Mouse (Mus musculus) olfactory bulb, adult 2 months (tissue): Measurements from ENCODE around the gene Olfr763. TPM values are rescaled to one million over a fixed set of nuclear protein-coding genes. Genes with fewer than 3 reads are reported as not detected.
"Not testable (repeated sequence)": the region's sequence is repeated elsewhere in the genome, so short reads cannot be mapped to it uniquely, and the experiment has no call there.

Source experiments
- H3K27ac ChIP-seq: fragments of 200-500 bp; 2 replicates; pipeline ENCODE4 v1.5.1; 2012; ENCODE audit warnings: low read depth, low read length; ENCODE audit not compliant: insufficient read depth
- H3K4me1 ChIP-seq: fragments of 200-500 bp; 2 replicates; pipeline ENCODE4 v1.6.1; 2012; ENCODE audit warnings: low read length; ENCODE audit not compliant: control insufficient read depth, insufficient read depth
- H3K4me3 ChIP-seq: fragments of 200-500 bp; 2 replicates; pipeline ENCODE4 v1.5.1; 2012; ENCODE audit warnings: mild to moderate bottlenecking, low read depth, low read length, moderate library complexity; ENCODE audit not compliant: insufficient read depth
- CTCF ChIP-seq: fragments of 200-500 bp; IDR thresholded peaks from 2 replicates; pipeline ENCODE4 v1.5.1; 2012; ENCODE audit warnings: low read depth, mild to moderate bottlenecking, low read length, moderate library complexity; ENCODE audit not compliant: insufficient read depth
- POLR2A ChIP-seq: fragments of 200-500 bp; IDR thresholded peaks from 2 replicates; pipeline ENCODE4 v1.6.1; 2012; ENCODE audit warnings: mild to moderate bottlenecking, low read depth, low read length, moderate library complexity; ENCODE audit not compliant: insufficient read depth
- WGBS: fragments of 180-500 bp; shearing (Covaris S2); methylation state at CpG from one replicate; pipeline ENCODE4 v1.1.7; 2018; 5-methylcytosine and 5-hydroxymethylcytosine counted together
- polyA plus RNA-seq: library from polyadenylated mRNA; stranded (reverse); fragments of >200 nt; gene quantifications from 2 replicates; pipeline ENCODE4 v1.2.4, GENCODE M21; 2012; ENCODE audit warnings: low replicate concordance; ENCODE audit not compliant: missing spikeins, insufficient read depth, insufficient read length

Olfr763 gene
- polyA plus RNA-seq, 1 experiment = not detected

DNA sequence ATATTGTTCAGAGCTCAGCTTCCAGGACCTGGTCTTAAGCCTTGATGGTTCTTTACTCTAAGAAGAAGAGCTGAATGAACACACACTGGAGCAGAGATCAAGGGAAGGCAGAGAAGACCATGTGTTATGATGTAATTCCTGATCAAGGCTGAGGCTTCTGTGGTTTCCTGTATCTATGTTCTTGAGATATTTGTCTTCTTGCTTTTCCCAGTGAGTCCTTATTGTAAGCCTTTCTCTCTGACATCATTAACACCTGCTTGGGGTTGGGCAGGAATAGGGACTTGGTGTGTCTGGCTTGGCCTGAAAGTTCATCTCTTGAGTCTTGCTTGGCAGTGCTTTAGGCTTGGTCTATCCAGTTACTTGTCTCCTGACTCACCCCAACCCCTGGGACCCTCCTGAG lies 19.6 kb upstream of the Olfr763 start:
- H3K27ac ChIP-seq = no peak overlapping the region
- H3K4me1 ChIP-seq = no peaks in the 10 kb centered on the region
- H3K4me3 ChIP-seq = no peak overlapping the region
- TF ChIP-seq POLR2A (no peak), CTCF (no peak)

DNA sequence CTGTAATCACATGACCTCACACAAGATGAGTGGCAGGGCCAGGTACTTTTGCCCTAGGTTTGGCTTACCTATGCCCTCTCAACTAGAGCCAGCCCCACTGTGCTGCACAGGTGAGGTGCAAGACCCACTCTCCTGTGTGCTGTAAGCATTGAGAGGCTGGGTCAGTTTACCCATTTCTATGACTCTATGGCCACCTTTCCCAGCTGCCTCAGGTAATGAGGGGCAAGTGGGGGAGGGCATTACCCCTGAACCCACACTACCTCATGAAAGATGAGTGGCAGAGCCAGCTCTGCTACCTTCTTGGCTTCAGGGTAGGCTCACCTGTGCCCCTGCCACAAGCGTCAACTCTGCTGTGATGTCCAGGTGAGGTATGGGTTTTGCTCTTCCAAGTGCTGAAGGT lies 14.8 kb upstream of the Olfr763 start:
- H3K4me3 ChIP-seq = no peak overlapping the region
- no peaks in the 10 kb centered on the region for H3K4me1 ChIP-seq
- no peak overlapping the region for H3K27ac ChIP-seq
- 97% methylated on average over 1 of the region's 1 CpGs for WGBS
- TF ChIP-seq POLR2A = no peak
- TF ChIP-seq CTCF = no peak

DNA sequence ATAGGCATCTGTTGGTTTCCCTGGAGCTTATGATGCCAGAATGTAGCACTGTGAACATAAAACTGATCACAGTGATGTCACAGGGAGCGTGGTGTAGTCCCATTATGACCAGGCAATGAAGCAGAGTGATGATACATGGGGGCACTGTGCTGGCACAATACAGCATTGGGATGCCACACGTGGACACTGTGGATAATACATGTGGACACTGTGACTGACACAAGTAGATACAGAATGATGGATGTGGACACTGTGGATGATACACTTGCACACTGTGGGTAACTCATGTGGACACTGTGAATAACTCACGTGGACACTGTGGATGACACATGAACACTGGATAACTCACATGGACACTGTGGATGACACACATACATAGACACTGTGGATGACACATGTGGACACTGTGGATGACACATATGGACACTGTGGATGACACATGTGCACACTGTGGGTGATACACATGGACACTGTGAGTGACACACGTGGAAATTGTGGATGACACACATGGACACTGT lies 14.0 kb upstream of the Olfr763 start:
- WGBS = 70% methylated on average over 4 of the region's 4 CpGs
- TF ChIP-seq CTCF = no peak
- TF ChIP-seq POLR2A = no peak
- no peaks in the 10 kb centered on the region for H3K4me1 ChIP-seq

DNA sequence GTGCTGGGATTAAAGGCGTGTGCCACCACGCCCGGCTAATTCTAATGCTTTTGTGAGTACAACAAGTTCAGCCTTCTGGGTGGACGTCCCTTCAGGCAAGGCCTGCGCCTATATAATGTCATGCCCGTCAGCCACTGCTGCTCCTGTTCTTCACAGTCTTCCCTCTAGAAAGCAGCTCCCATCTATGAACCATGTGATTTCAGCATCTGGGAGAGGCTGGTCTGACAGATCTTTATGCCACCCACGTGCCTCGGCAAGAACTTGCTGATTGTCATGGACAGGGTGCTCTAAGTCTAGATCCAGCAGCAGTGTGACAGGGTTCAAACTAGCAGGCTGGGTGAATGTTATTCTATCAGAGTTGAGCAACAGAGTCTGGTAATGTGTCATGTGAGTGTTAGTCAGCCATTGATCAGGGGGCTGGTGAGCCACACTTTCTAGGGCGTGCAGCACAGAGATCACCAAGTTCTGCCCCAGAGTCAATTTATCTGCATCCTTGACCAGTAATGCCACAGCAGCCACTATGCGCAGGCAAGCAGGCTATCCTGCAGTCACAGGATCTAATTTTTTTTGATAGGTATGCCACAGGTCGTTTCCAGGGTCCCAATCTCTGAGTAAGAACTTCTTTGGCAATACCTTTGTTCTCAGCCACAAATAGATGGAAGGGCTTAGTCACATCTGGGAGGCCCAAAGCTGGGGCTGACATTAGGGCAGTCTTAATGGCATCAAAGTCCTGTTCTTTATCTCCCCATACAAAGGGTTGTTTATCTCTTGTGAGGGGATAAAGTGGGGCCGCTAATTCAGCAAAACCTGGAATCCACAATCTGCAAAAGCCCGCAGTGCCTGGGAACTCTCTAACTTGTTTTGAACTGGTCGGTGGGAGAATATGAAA lies 6.3 kb upstream of the Olfr763 start:
- 72% methylated on average over 14 of the region's 14 CpGs for WGBS
- H3K27ac ChIP-seq = no peak overlapping the region
- no peak overlapping the region for H3K4me3 ChIP-seq
- TF ChIP-seq CTCF = no peak
- TF ChIP-seq POLR2A = no peak
- H3K4me1 ChIP-seq = no peaks in the 10 kb centered on the region

More for the DNA sequence above, 14.0 kb upstream of the Olfr763 start:
- Histone ChIP-seq H3K27ac (no peak overlapping the region), H3K4me3 (no peak overlapping the region)

DNA sequence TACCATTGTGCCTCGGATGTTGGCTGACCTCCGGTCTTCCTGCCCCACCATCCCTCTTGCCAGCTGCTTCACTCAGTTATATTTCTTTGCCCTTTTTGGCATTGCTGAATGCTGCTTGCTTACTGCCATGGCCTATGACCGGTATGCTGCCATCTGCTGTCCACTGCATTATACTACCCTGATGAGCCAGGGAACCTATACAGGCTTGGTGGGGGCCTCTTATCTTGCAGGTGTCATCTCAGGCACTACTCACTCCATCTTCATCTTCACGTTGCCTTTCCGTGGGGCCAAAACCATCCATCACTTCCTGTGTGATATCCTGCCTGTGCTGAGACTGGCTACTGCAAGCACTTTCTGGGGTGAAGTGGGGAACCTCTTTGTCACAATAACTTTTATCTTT lies 920 bp downstream of the Olfr763 start:
- H3K4me3 ChIP-seq = not testable (repeated sequence)
- WGBS = 57% methylated on average over 2 of the region's 5 CpGs

DNA sequence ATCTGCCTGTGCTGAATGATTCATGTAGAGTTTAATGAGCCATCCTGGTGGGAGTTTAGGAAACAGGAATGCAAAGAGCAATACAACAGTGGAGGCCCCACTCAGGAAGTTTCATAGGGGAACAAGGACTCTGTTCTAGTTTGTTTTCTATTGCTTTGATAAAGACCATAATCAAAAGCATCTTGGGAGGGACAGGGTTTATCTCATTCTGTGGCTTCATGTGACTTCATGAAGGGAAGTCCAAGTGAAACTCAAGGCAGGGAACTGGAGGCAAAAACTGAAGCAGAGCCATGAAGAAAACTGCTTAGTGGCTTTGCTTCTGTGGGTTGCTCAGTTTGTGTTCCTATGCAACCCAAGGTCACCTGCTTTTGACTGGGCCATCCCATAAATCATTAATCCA lies 3.9 kb downstream of the Olfr763 start:
- no peak overlapping the region for H3K4me3 ChIP-seq
- no peak for TF ChIP-seq CTCF
- no peak for TF ChIP-seq POLR2A
- no peaks in the 10 kb centered on the region for H3K4me1 ChIP-seq

More for the DNA sequence above, 920 bp downstream of the Olfr763 start:
- H3K27ac ChIP-seq, H3K4me1 ChIP-seq: not testable (repeated sequence)

DNA sequence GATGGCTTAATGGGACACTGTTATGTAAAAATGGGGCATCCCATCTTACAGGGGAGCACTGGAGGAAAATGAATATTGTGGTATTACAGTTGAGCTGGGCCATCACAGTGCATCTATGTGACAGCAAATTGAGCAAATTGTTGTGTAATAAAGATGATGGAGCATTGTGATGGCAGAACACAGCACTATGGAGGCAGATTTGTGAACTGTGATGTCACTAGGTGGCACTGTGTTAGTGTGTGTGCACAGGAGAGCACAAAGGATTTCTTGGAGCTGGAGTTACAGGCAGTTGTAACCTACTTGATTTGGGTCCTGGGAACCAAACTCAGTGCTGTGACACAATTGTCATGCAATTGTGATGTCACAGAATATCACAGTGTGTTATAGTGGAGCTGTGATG lies 12.7 kb downstream of the Olfr763 start:
- TF ChIP-seq CTCF = no peak
- no peak for TF ChIP-seq POLR2A
- Histone ChIP-seq H3K4me3 (no peak overlapping the region), H3K27ac (no peak overlapping the region), H3K4me1 (no peaks in the 10 kb centered on the region)

More for the DNA sequence above, 3.9 kb downstream of the Olfr763 start:
- no peak overlapping the region for H3K27ac ChIP-seq

DNA sequence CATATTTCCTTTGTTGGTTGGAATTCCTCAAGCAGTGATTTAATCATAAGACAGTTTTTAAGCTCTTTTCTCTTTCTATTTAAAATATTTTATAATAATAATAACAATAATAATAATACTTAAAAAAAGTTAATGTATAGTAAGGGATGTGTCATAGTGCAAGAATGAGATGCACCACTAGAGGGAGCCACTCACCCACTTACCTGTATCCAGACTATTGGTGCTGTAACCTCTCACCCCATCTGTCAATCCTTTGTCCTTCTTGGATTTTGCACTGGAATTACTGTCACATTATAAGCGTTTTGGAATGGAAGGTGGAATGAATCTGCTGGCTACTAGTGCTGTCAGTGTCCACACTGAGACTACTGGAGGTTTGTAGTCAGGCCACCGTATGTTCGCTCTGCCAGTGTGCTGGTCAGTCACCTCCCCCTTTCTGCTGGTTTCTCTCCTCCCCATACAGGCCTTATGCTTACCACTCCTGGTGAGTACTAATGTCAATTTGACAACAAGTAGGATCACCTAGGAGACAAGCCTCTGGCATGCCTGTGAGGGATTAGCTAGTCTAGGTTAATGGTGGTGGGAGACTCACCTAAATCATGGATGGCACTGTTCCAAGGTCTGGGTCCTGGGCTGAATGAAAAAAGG lies 15.5 kb downstream of the Olfr763 start:
- TF ChIP-seq POLR2A (no peak), CTCF (no peak)
- Histone ChIP-seq H3K4me3 (no peak overlapping the region), H3K4me1 (no peaks in the 10 kb centered on the region), H3K27ac (no peak overlapping the region)
- 56% methylated on average over 3 of the region's 3 CpGs for WGBS

DNA sequence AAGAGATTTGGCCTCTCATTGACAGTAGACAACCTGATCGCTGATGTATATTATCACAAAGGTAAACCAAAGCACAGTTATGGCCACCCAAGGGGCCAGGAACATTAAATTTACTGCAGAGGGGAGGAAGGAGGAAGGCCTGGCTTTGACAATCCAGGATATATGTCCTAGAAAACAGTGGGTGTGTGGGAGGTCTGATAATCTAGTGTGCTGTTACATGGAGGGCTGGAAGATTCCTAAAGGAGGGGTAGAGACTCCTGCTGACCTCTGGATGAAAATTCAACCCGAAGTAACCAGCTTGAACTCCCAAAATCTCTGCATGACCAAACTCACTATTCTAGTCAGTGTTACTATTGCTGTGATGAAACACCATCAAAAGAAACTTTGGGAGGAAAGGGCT lies 17.8 kb downstream of the Olfr763 start:
- 90% methylated on average over 2 of the region's 2 CpGs for WGBS
- TF ChIP-seq POLR2A (no peak), CTCF (no peak)

More for the DNA sequence above, 17.8 kb downstream of the Olfr763 start:
- H3K4me3 ChIP-seq = no peak overlapping the region
- no peaks in the 10 kb centered on the region for H3K4me1 ChIP-seq
- no peak overlapping the region for H3K27ac ChIP-seq
